ENCODE assay signal across 25 mouse cellular contexts in genomic region chr17:33714779-33715178, GRCm38 (mm10). TPM values are rescaled to one million over a fixed set of nuclear protein-coding genes. Genes with fewer than 3 reads are reported as not detected.
DNase-seq lines count a peak whose midpoint lies in the region; ATAC-seq and TF ChIP-seq lines count a peak whose summit lies in the region.
"Had no signal": no experiment of that assay in that cellular context is flagged by ENCODE, and none has a peak within 500 bp of the region (broad histone marks: within the 10 kb centered on the region; RNA-seq: fewer than 3 reads in every experiment).

No protein-coding gene starts in this region.

- TF ChIP-seq CTCF in stomach, postnatal 0 days (IDR thresholded peaks at IDR 0.05; ENCODE audit: low read depth) = no peak

- no peaks in the 10 kb centered on the region for H3K27me3 ChIP-seq in heart, embryonic 10.5 days (ENCODE audit: insufficient read depth, poor library complexity, severe bottlenecking)
- no peaks in the 10 kb centered on the region for H3K27me3 ChIP-seq in stomach, embryonic 15.5 days (replicated peaks)
- no peaks in the 10 kb centered on the region for H3K27me3 ChIP-seq in stomach, postnatal 0 days (ENCODE audit: control insufficient read depth, insufficient read depth, low read length)
- H3K27me3 ChIP-seq in liver, embryonic 13.5 days = no peaks in the 10 kb centered on the region
- no peaks in the 10 kb centered on the region for H3K27me3 ChIP-seq in kidney, embryonic 16.5 days (ENCODE audit: insufficient read depth, low read length)
- H3K27me3 ChIP-seq: hindbrain, embryonic 13.5 days; neural tube, embryonic 12.5 days had no signal

- peaks cover 9% of the 10 kb centered on the region; the same call in 1 of the 2 replicates for H3K4me1 ChIP-seq in heart, embryonic 10.5 days
- 0 out of 2 replicates have a peak, but pooled peaks cover 7% of the 10 kb centered on the region for H3K4me1 ChIP-seq in stomach, embryonic 15.5 days
- no peaks in the 10 kb centered on the region for H3K4me1 ChIP-seq in stomach, postnatal 0 days (replicated peaks; ENCODE audit: control insufficient read depth, insufficient read depth)
- H3K4me1 ChIP-seq in liver, embryonic 13.5 days (replicated peaks) = peaks cover 82% of the 10 kb centered on the region
- 0 out of 2 replicates have a peak, but pooled peaks cover 6% of the 10 kb centered on the region for H3K4me1 ChIP-seq in kidney, embryonic 16.5 days (ENCODE audit: insufficient read depth, low read length)
- H3K4me1 ChIP-seq: neural tube, embryonic 12.5 days had no signal

- H3K4me3 ChIP-seq in heart, embryonic 10.5 days = no peak overlapping the region
- H3K4me3 ChIP-seq in stomach, embryonic 15.5 days (replicated peaks) = no peak overlapping the region
- no peak overlapping the region for H3K4me3 ChIP-seq in stomach, postnatal 0 days (ENCODE audit: low read depth, low read length)
- peak overlapping the region; percentile 65 for H3K4me3 ChIP-seq in liver, embryonic 13.5 days (replicated peaks)
- no peak overlapping the region for H3K4me3 ChIP-seq in kidney, embryonic 16.5 days (ENCODE audit: low read length)
- H3K4me3 ChIP-seq: hindbrain, embryonic 13.5 days; limb, embryonic 10.5 days; neural tube, embryonic 12.5 days had no signal

- peak overlapping the region; percentile 81; the same call in 1 of the 2 replicates for H3K27ac ChIP-seq in heart, embryonic 10.5 days
- H3K27ac ChIP-seq in stomach, embryonic 15.5 days = no peak overlapping the region
- H3K27ac ChIP-seq in stomach, postnatal 0 days (replicated peaks) = no peak overlapping the region
- peak overlapping the region; percentile 97 for H3K27ac ChIP-seq in liver, embryonic 13.5 days
- H3K27ac ChIP-seq in kidney, embryonic 16.5 days (ENCODE audit: low read length) = no peak overlapping the region
- H3K27ac ChIP-seq: hindbrain, embryonic 13.5 days; limb, embryonic 10.5 days; neural tube, embryonic 12.5 days had no signal

- 0 out of 2 replicates have a peak, but pooled peaks have one; percentile 24 for ATAC-seq in stomach, embryonic 15.5 days (ENCODE audit: insufficient read depth, low FRiP score, low read depth)
- no peak for ATAC-seq in stomach, postnatal 0 days (ENCODE audit: low FRiP score, low TSS enrichment)
- peak; percentile 63 for ATAC-seq in liver, embryonic 13.5 days (ENCODE audit: low read depth)
- ATAC-seq in kidney, embryonic 16.5 days (ENCODE audit: low FRiP score, low TSS enrichment) = no peak
- ATAC-seq: activated CD4-positive, CD25-positive, alpha-beta regulatory T cell, adult 4 months; CD4-positive, CD25-positive, alpha-beta regulatory T cell, adult 4 months; forebrain, embryonic 14.5 days; inflammation-experienced regulatory T-cells, adult 6 months had no signal

- WGBS in heart, embryonic 10.5 days = 59% methylated on average over 1 of the region's 1 CpGs
- 79% methylated on average over 1 of the region's 1 CpGs for WGBS in stomach, embryonic 15.5 days
- 74% methylated on average over 1 of the region's 1 CpGs for WGBS in stomach, postnatal 0 days
- WGBS in liver, embryonic 13.5 days (ENCODE audit: insufficient replicate concordance) = 16% methylated on average over 1 of the region's 1 CpGs
- 93% methylated on average over 1 of the region's 1 CpGs for WGBS in kidney, embryonic 16.5 days

- H3K9ac ChIP-seq in stomach, embryonic 15.5 days = no peak overlapping the region
- H3K9ac ChIP-seq in stomach, postnatal 0 days (ENCODE audit: low read length) = no peak overlapping the region
- peak overlapping the region; percentile 96 for H3K9ac ChIP-seq in liver, embryonic 13.5 days
- H3K9ac ChIP-seq in kidney, embryonic 16.5 days (replicated peaks; ENCODE audit: low read length) = no peak overlapping the region
- H3K9ac ChIP-seq: hindbrain, embryonic 13.5 days; neural tube, embryonic 12.5 days had no signal

- DNase-seq in heart, embryonic 10.5 days (ENCODE audit: low spot score) = peak; percentile 66
- no peak for DNase-seq in heart, adult 9 months (ENCODE audit: low spot score in 2 of 2)
- DNase-seq in stomach, postnatal 0 days (ENCODE audit: low spot score) = no peak
- DNase-seq in liver, embryonic 13.5 days = peak; percentile 68
- no peak for DNase-seq in cerebellum, adult 9-11 months
- no peak for DNase-seq in frontal cortex, postnatal 14 days (ENCODE audit: low spot score in 2 of 2)
- DNase-seq: adrenal gland, postnatal 14 days; cerebellum, adult 2 months; gastrocnemius, postnatal 25 days; kidney, adult 9 months; kidney, postnatal 4 days; lung, adult 18-20 months; lung, postnatal 36 days; right cerebral cortex, adult 18-20 months; thymus, postnatal 4 days had no signal

- H3K4me2 ChIP-seq in stomach, embryonic 15.5 days = no peak overlapping the region
- H3K4me2 ChIP-seq in stomach, postnatal 0 days (replicated peaks; ENCODE audit: low read depth) = no peak overlapping the region
- peak overlapping the region; percentile 71 for H3K4me2 ChIP-seq in liver, embryonic 13.5 days
- no peak overlapping the region for H3K4me2 ChIP-seq in kidney, embryonic 16.5 days (replicated peaks; ENCODE audit: low read depth, low read length)
- H3K4me2 ChIP-seq: hindbrain, embryonic 13.5 days; midbrain, embryonic 11.5 days; neural tube, embryonic 12.5 days had no signal

- H3K9me3 ChIP-seq in heart, embryonic 10.5 days = peaks cover 7% of the 10 kb centered on the region; the same call in 1 of the 2 replicates
- no peaks in the 10 kb centered on the region for H3K9me3 ChIP-seq in stomach, embryonic 15.5 days
- no peaks in the 10 kb centered on the region for H3K9me3 ChIP-seq in stomach, postnatal 0 days (ENCODE audit: control insufficient read depth, low read length)
- H3K9me3 ChIP-seq in liver, embryonic 13.5 days (replicated peaks) = peaks cover 11% of the 10 kb centered on the region
- 0 out of 2 replicates have a peak, but pooled peaks cover 5% of the 10 kb centered on the region for H3K9me3 ChIP-seq in kidney, embryonic 16.5 days (ENCODE audit: low read length)
- H3K9me3 ChIP-seq: hindbrain, embryonic 13.5 days; limb, embryonic 10.5 days had no signal

- H3K36me3 ChIP-seq in heart, embryonic 10.5 days = peaks cover 13% of the 10 kb centered on the region
- H3K36me3 ChIP-seq in stomach, embryonic 15.5 days = no peaks in the 10 kb centered on the region; the same call in 1 of the 2 replicates
- no peaks in the 10 kb centered on the region for H3K36me3 ChIP-seq in stomach, postnatal 0 days (ENCODE audit: control insufficient read depth, insufficient read depth, low read length)
- H3K36me3 ChIP-seq in liver, embryonic 13.5 days = peaks cover 44% of the 10 kb centered on the region
- H3K36me3 ChIP-seq in kidney, embryonic 16.5 days (ENCODE audit: insufficient read depth, low read length) = 0 out of 2 replicates have a peak, but pooled peaks cover 6% of the 10 kb centered on the region

- TF ChIP-seq EP300 in stomach, postnatal 0 days (optimal IDR thresholded peaks at IDR 0.05) = no peak

RNA-seq across cellular contexts. Expression of gene March2, which starts 3.7 kb away (rescaled TPM):
- 65.8 and 73.1 TPM in 2 replicates for polyA plus RNA-seq in heart, embryonic 10.5 days (2016; fragmentation: Nextera tagmentation; extraction: Ambion mirVana)
- polyA plus RNA-seq in stomach, embryonic 15.5 days (2015; fragmentation: Nextera tagmentation; extraction: Ambion mirVana) = 59.8 and 70.8 TPM in 2 replicates
- polyA plus RNA-seq in stomach, postnatal 0 days (2015; fragmentation: Nextera tagmentation; extraction: Ambion mirVana) = 51.1 and 54.6 TPM in 2 replicates
- polyA plus RNA-seq in liver, embryonic 13.5 days (2015; fragmentation: Nextera tagmentation; extraction: Ambion mirVana) = 214 and 231 TPM in 2 replicates
- 58.4 and 61.9 TPM in 2 replicates for polyA plus RNA-seq in kidney, embryonic 16.5 days (2015; fragmentation: Nextera tagmentation; extraction: Ambion mirVana)

RNA-seq across cellular contexts. Expression of gene Hnrnpm, which starts 28.1 kb away (rescaled TPM):
- 281 and 336 TPM in 2 replicates for polyA plus RNA-seq in heart, embryonic 10.5 days (2016; fragmentation: Nextera tagmentation; extraction: Ambion mirVana)
- 248 and 307 TPM in 2 replicates for polyA plus RNA-seq in stomach, embryonic 15.5 days (2015; fragmentation: Nextera tagmentation; extraction: Ambion mirVana)
- polyA plus RNA-seq in stomach, postnatal 0 days (2015; fragmentation: Nextera tagmentation; extraction: Ambion mirVana) = 115 and 122 TPM in 2 replicates
- polyA plus RNA-seq in liver, embryonic 13.5 days (2015; fragmentation: Nextera tagmentation; extraction: Ambion mirVana) = 160 and 237 TPM in 2 replicates
- 390 and 407 TPM in 2 replicates for polyA plus RNA-seq in kidney, embryonic 16.5 days (2015; fragmentation: Nextera tagmentation; extraction: Ambion mirVana)

RNA-seq across cellular contexts. Expression of gene Rab11b, which starts 45.6 kb away (rescaled TPM):
- polyA plus RNA-seq in heart, embryonic 10.5 days (2016; fragmentation: Nextera tagmentation; extraction: Ambion mirVana) = 316 and 329 TPM in 2 replicates
- polyA plus RNA-seq in stomach, embryonic 15.5 days (2015; fragmentation: Nextera tagmentation; extraction: Ambion mirVana) = 249 and 270 TPM in 2 replicates
- polyA plus RNA-seq in stomach, postnatal 0 days (2015; fragmentation: Nextera tagmentation; extraction: Ambion mirVana) = 164 TPM in 2 replicates
- polyA plus RNA-seq in liver, embryonic 13.5 days (2015; fragmentation: Nextera tagmentation; extraction: Ambion mirVana) = 117 and 123 TPM in 2 replicates
- 245 and 303 TPM in 2 replicates for polyA plus RNA-seq in kidney, embryonic 16.5 days (2015; fragmentation: Nextera tagmentation; extraction: Ambion mirVana)

Comparison
In these comparisons a context has a peak if more than half of its experiments do, and no peak if none do; other contexts are left out.
1. DNase-seq: peak in heart, embryonic 10.5 days (single experiment) and liver, embryonic 13.5 days (single experiment); none in heart, adult 9 months (0 of 2), stomach, postnatal 0 days (single experiment), cerebellum, adult 9-11 months (single experiment) and frontal cortex, postnatal 14 days (0 of 2).
2. ATAC-seq: peak in stomach, embryonic 15.5 days (single experiment) and liver, embryonic 13.5 days (single experiment); none in stomach, postnatal 0 days (single experiment) and kidney, embryonic 16.5 days (single experiment).
3. H3K27ac ChIP-seq: peak in heart, embryonic 10.5 days (single experiment) and liver, embryonic 13.5 days (single experiment); none in stomach, embryonic 15.5 days (single experiment), stomach, postnatal 0 days (single experiment) and kidney, embryonic 16.5 days (single experiment).